Mouse (Mus musculus): ENCODE data around the gene Noa1.

GRCm38 (mm10) chr5:77275950-77276349 is 33.9 kb downstream of the Noa1 start:
- peak; percentile 76 for TF ChIP-seq CTCF (IDR thresholded peaks at IDR 0.05; ENCODE audit: low read depth)
- no peak for TF ChIP-seq EP300 (IDR thresholded peaks at IDR 0.05; ENCODE audit: low read depth)
